Mouse (Mus musculus) thymus, adult 2 months (tissue): Measurements from ENCODE around the gene Nfatc3.

ENCODE experiments used
- CTCF ChIP-seq: fragments of 200-500 bp; IDR thresholded peaks from 2 replicates; pipeline ENCODE4 v1.5.1; 2012; ENCODE audit warnings: mild to moderate bottlenecking, control low read depth, low read length, moderate library complexity, borderline replicate concordance; ENCODE audit not compliant: control insufficient read depth, poor library complexity, insufficient read depth; ENCODE audit errors: extremely low read depth
- POLR2A ChIP-seq: fragments of 200-500 bp; IDR thresholded peaks from 2 replicates; pipeline ENCODE4 v1.6.1; 2012; ENCODE audit warnings: mild to moderate bottlenecking, low read length, control low read depth, moderate library complexity; ENCODE audit not compliant: control insufficient read depth, poor library complexity, insufficient read depth; ENCODE audit errors: extremely low read depth

DNA sequence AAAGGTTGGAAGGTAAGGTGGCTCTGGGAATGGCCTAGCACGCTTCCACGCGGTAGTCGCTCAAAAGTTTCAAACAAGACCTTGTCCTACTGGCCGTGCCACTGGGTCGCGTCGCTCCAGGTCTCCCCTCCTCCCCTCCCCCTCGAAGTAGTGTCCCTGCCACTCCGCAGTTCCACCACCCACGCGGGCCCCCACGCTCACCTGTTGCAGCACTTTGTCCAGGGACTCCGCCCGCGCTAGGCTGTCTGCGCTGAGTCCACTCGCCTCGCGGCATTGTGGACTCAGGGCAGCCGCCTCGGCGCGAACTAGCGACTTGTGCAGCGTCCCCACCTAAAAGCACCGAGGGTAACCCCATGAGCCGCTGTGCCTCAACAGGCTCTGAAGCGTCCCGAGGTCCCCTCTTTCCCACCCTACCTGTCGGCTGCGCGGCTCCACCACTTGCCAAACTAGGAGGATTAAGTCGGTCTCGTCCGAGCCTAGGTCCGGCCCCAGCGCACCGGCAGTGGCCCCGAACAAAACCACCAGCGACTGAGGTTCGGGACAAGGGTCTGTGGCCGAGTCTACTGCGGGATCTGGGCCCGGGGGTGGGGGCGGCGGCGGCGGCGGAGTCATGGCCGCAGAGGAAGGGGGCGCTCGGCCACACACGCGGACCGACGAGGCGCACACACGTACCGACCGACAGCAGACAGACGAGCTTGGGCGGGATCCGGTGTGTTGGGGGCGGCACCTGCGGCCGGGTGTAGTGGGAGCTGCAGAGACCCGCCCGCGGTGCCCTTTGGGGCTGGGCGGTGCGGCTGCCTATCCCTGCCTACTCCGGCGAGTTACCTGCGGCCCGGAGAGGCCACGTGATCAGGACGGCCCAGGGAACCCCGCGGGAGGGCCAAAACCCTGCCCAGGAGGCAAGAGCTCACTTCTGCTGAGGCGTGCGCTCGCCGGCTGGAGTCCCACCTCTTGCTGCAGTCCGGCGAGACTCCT lies 77.8 kb downstream of the Nfatc3 start, which contains the start of gene Esrp2:
- TF ChIP-seq CTCF (no peak), POLR2A (no peak)
